Mouse (Mus musculus) neural tube, embryonic 11.5 days (tissue): ENCODE data around the gene Prkci. TPM values are rescaled to one million over a fixed set of nuclear protein-coding genes. Genes with fewer than 3 reads are reported as not detected.

Experiments
- ATAC-seq: fragments of 200-750 bp; cut with Nextera tagmentation; 2 replicates; pipeline ENCODE4 v1.8.0; 2017; ENCODE audit warnings: moderate number of reproducible peaks, mild to moderate bottlenecking, moderate TSS enrichment, moderate library complexity; ENCODE audit not compliant: insufficient read depth, low FRiP score, low TSS enrichment
- DNase-seq: peaks from one replicate; pipeline ENCODE4 v3.0.0-alpha.2; 2015; ENCODE audit warnings: low spot score
- H3K27ac ChIP-seq: fragments of 300-500 bp; sonication (generic); 2 replicates; pipeline ENCODE4 v1.5.1; 2014; ENCODE audit warnings: low read depth, mild to moderate bottlenecking, low read length
- H3K27me3 ChIP-seq: fragments of 300-500 bp; sonication (generic); 2 replicates; pipeline ENCODE4 v1.6.1; 2014; ENCODE audit warnings: mild to moderate bottlenecking, low read length, mixed read lengths; ENCODE audit not compliant: control insufficient read depth, insufficient read depth
- H3K36me3 ChIP-seq: fragments of 300-500 bp; sonication (generic); 2 replicates; pipeline ENCODE4 v1.6.1; 2014; ENCODE audit warnings: mild to moderate bottlenecking, low read length, moderate library complexity, mixed read lengths; ENCODE audit not compliant: control insufficient read depth, insufficient read depth
- H3K4me1 ChIP-seq: fragments of 300-500 bp; sonication (generic); 2 replicates; pipeline ENCODE4 v1.6.1; 2014; ENCODE audit warnings: low read length, mixed read lengths; ENCODE audit not compliant: control insufficient read depth, insufficient read depth
- H3K4me2 ChIP-seq: fragments of 300-500 bp; sonication (generic); 2 replicates; pipeline ENCODE4 v1.6.1; 2014; ENCODE audit warnings: low read depth, mild to moderate bottlenecking, moderate library complexity
- H3K4me3 ChIP-seq: fragments of 300-500 bp; sonication (generic); 2 replicates; pipeline ENCODE4 v1.5.1; 2014; ENCODE audit warnings: low read depth, low read length
- H3K9ac ChIP-seq: fragments of 300-500 bp; sonication (generic); 2 replicates; pipeline ENCODE4 v1.6.1; 2014; ENCODE audit warnings: mild to moderate bottlenecking, low read length
- H3K9me3 ChIP-seq: fragments of 300-500 bp; sonication (generic); 2 replicates; pipeline ENCODE4 v1.6.1; 2016; ENCODE audit warnings: low read length; ENCODE audit not compliant: control insufficient read depth
- WGBS: fragments of 180-500 bp; shearing (Covaris S2); extraction: QIAGEN DNeasy Blood & Tissue Kit; methylation state at CpG from one replicate; pipeline ENCODE4 v1.1.7; 2014; 5-methylcytosine and 5-hydroxymethylcytosine counted together
- polyA plus RNA-seq: library from polyadenylated mRNA; unstranded; fragments of >200 nt; fragmentation: Nextera tagmentation; extraction: Ambion mirVana; gene quantifications from 2 replicates; pipeline ENCODE4 v1.2.1, GENCODE M21; 2014

Prkci gene
- polyA plus RNA-seq, 1 experiment from 2014 or later = 47.8 TPM

DNA sequence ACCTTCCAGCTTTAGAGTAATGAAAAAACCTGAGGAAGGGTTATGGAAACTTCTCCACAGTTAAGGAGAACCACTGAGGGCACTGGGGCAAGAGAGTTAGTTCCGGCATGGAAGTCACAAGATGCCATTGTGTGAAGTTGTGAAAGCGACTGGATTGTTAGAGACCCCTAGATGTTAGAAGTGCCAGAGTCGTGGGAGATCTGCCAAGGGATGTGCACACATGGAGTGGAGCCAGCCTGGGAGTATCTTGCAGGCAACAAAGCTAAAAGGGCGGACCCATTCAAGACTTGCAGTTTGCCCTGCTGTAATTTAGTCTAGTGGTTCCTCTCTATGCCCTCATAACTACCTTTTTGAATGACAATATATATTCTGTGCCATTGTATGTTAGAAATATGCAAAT, 25.1 kb downstream of the Prkci start:
- Histone ChIP-seq H3K4me3 (no peak overlapping the region), H3K9me3 (no peaks in the 10 kb centered on the region), H3K4me2 (no peak overlapping the region), H3K9ac (no peak overlapping the region), H3K27ac (no peak overlapping the region), H3K36me3 (no peaks in the 10 kb centered on the region), H3K27me3 (no peaks in the 10 kb centered on the region), H3K4me1 (0 out of 2 replicates have a peak, but pooled peaks cover 4% of the 10 kb centered on the region)
- DNase-seq = no peak
- ATAC-seq = no peak
- WGBS = 87% methylated on average over 4 of the region's 4 CpGs

GRCm38 (mm10) chr3:31022895-31023436, 27.4 kb downstream of the Prkci start:
- no peaks in the 10 kb centered on the region for H3K27me3 ChIP-seq
- no peak for ATAC-seq
- H3K9ac ChIP-seq = no peak overlapping the region
- H3K4me2 ChIP-seq = no peak overlapping the region
- H3K36me3 ChIP-seq = no peaks in the 10 kb centered on the region
- H3K4me3 ChIP-seq = no peak overlapping the region
- H3K4me1 ChIP-seq = 0 out of 2 replicates have a peak, but pooled peaks cover 4% of the 10 kb centered on the region
- peak; percentile 37 for DNase-seq
- H3K9me3 ChIP-seq = no peaks in the 10 kb centered on the region
- 13% methylated on average over 7 of the region's 7 CpGs for WGBS
- H3K27ac ChIP-seq = no peak overlapping the region

- no peak for DNase-seq
- no peak for ATAC-seq
- no peak overlapping the region for H3K4me3 ChIP-seq
- no peak overlapping the region for H3K4me2 ChIP-seq
- H3K27ac ChIP-seq = no peak overlapping the region
- H3K4me1 ChIP-seq = 0 out of 2 replicates have a peak, but pooled peaks cover 4% of the 10 kb centered on the region
- 95% methylated on average over 8 of the region's 8 CpGs for WGBS
- no peaks in the 10 kb centered on the region for H3K27me3 ChIP-seq
- H3K9ac ChIP-seq = no peak overlapping the region
- no peaks in the 10 kb centered on the region for H3K36me3 ChIP-seq
- H3K9me3 ChIP-seq = no peaks in the 10 kb centered on the region
These were observed 32.2 kb downstream of the Prkci start for GRCm38 (mm10) chr3:31027718-31028117.

DNA sequence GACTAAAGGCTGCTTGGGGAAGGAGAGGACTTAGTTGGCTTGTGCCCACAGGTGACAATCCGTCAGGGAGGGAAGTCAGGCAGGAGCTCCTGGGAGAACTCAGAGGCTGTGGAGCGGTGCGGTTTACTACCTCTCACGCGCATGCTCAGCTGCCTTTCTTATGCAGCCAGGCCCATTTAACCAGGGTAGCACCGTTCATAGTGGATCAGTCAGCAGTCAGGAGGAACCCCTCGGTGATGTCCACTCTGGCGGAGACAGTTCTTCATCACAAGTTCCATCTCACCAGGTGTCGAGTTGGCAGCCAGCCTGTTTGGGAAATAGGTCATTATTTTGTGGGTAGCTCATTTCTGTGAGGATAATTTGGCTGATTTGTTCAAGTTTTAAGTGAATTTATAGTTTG, 36.1 kb downstream of the Prkci start:
- Histone ChIP-seq H3K4me3 (no peak overlapping the region), H3K9me3 (no peaks in the 10 kb centered on the region), H3K36me3 (no peaks in the 10 kb centered on the region), H3K9ac (no peak overlapping the region), H3K4me1 (no peaks in the 10 kb centered on the region), H3K4me2 (no peak overlapping the region), H3K27ac (no peak overlapping the region), H3K27me3 (no peaks in the 10 kb centered on the region)
- WGBS = 92% methylated on average over 9 of the region's 9 CpGs
- DNase-seq = no peak
- ATAC-seq = no peak

- no peak overlapping the region for H3K4me3 ChIP-seq
- H3K4me1 ChIP-seq = no peaks in the 10 kb centered on the region
- H3K9ac ChIP-seq = no peak overlapping the region
- no peak overlapping the region for H3K4me2 ChIP-seq
- DNase-seq = no peak
- no peaks in the 10 kb centered on the region for H3K9me3 ChIP-seq
- H3K27ac ChIP-seq = no peak overlapping the region
- no peaks in the 10 kb centered on the region for H3K36me3 ChIP-seq
- no peak for ATAC-seq
- H3K27me3 ChIP-seq = no peaks in the 10 kb centered on the region
- 90% methylated on average over 3 of the region's 3 CpGs for WGBS
These were observed 38.1 kb downstream of the Prkci start for GRCm38 (mm10) chr3:31033644-31034043.

- H3K4me2 ChIP-seq = no peak overlapping the region
These were observed 42.3 kb downstream of the Prkci start for GRCm38 (mm10) chr3:31037851-31038250.

DNA sequence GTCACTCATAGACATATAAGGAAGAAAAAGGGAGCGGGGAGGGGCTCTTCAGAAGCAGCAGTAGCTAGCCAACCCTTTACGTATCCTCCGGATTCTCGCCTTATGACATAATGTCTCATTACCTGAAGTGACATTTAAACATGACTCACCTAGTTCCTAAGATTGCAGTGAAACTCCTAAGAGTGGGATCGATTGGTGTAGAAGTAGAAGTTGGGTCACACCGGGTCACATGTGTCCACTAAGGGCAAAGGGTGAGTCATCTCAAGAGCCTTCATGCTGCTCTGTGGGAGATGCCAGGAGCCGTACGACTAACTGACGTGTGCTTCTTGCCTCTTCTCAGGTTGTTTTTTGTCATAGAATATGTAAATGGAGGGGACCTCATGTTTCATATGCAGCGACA, 43.1 kb downstream of the Prkci start:
- DNase-seq = no peak
- H3K36me3 ChIP-seq = no peaks in the 10 kb centered on the region

More at GRCm38 (mm10) chr3:31037851-31038250, 42.3 kb downstream of the Prkci start:
- ATAC-seq (no peak), DNase-seq (no peak)
- no peaks in the 10 kb centered on the region for H3K27me3 ChIP-seq
- H3K27ac ChIP-seq = no peak overlapping the region
- H3K4me1 ChIP-seq = no peaks in the 10 kb centered on the region
- H3K4me3 ChIP-seq = no peak overlapping the region
- no peaks in the 10 kb centered on the region for H3K36me3 ChIP-seq
- no peak overlapping the region for H3K9ac ChIP-seq
- no peaks in the 10 kb centered on the region for H3K9me3 ChIP-seq
- WGBS = 95% methylated on average over 13 of the region's 13 CpGs

DNA sequence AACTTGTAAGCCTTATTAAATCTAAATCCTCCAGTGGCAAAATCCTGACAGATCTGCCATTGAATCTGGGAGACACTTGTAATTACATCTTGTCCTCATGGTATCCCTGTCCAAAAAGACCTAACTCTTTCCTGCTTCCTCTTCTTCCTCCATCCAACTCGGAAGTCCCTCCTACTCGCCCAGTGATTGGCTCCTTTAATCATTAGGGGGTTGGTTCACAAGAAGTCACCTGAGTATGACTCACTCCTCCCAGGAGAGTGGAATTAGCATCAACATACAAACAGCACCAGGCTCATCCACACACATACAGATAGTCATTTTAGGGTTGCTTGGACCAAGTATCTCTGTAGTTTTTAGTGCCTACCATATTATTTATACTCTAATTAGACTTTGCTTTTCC, 47.4 kb downstream of the Prkci start:
- no peak for ATAC-seq
- WGBS = 75% methylated on average over 2 of the region's 2 CpGs
- no peak overlapping the region for H3K27ac ChIP-seq
- no peaks in the 10 kb centered on the region for H3K36me3 ChIP-seq
- H3K9me3 ChIP-seq = no peaks in the 10 kb centered on the region
- no peak overlapping the region for H3K4me2 ChIP-seq
- DNase-seq = no peak
- H3K4me3 ChIP-seq = no peak overlapping the region
- H3K4me1 ChIP-seq = no peaks in the 10 kb centered on the region
- H3K9ac ChIP-seq = no peak overlapping the region
- no peaks in the 10 kb centered on the region for H3K27me3 ChIP-seq

More for the DNA sequence above, 43.1 kb downstream of the Prkci start:
- Histone ChIP-seq H3K4me1 (no peaks in the 10 kb centered on the region), H3K4me2 (no peak overlapping the region), H3K27ac (no peak overlapping the region), H3K9me3 (no peaks in the 10 kb centered on the region), H3K27me3 (no peaks in the 10 kb centered on the region), H3K9ac (no peak overlapping the region), H3K4me3 (no peak overlapping the region)
- 91% methylated on average over 10 of the region's 10 CpGs for WGBS
- no peak for ATAC-seq

DNA sequence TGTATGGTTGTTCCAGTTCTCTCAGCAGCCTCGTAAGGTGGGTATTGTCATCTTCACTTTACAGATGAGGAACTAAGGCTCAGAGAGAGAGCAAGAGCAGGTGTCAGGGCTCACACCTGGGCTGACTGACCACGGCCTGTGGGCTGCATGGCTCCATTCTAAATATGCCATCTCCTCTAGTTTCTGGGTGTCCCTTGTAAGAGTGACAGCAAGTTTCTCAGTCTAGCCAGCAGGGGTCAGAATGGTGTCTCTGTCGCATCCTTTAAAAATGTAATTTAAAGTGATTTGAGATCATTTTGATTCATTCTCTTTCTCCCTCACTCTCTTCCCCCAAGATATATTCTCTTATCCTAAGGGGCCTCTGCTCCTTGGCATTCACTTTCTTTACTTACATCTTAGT, 51.7 kb downstream of the Prkci start:
- Histone ChIP-seq H3K9ac (no peak overlapping the region), H3K4me3 (no peak overlapping the region), H3K4me2 (no peak overlapping the region), H3K4me1 (no peaks in the 10 kb centered on the region), H3K9me3 (no peaks in the 10 kb centered on the region), H3K36me3 (no peaks in the 10 kb centered on the region), H3K27me3 (no peaks in the 10 kb centered on the region), H3K27ac (no peak overlapping the region)
- WGBS = 79% methylated on average over 3 of the region's 3 CpGs
- DNase-seq (no peak), ATAC-seq (no peak)
